Mouse (Mus musculus) embryo, embryonic 10 days (tissue): ENCODE measurements around the gene Iqgap3.

Experiments used
- DNase-seq: peaks from one replicate; pipeline ENCODE4 v3.0.0-alpha.2; 2015; ENCODE audit warnings: low spot score

Iqgap3 gene

GRCm38 (mm10) chr3:88094126-88094525, 12.4 kb downstream of the Iqgap3 start:
- no peak for DNase-seq

GRCm38 (mm10) chr3:88097666-88098065, 15.9 kb downstream of the Iqgap3 start:
- no peak for DNase-seq

GRCm38 (mm10) chr3:88100251-88100650, 18.5 kb downstream of the Iqgap3 start:
- DNase-seq = no peak

- no peak for DNase-seq
These were observed 20.0 kb downstream of the Iqgap3 start for GRCm38 (mm10) chr3:88101736-88102135.

- DNase-seq = no peak
These were observed 20.4 kb downstream of the Iqgap3 start for GRCm38 (mm10) chr3:88102196-88102595.

- DNase-seq = no peak
These were observed 20.8 kb downstream of the Iqgap3 start for GRCm38 (mm10) chr3:88102611-88103010.

- no peak for DNase-seq
These were observed 24.4 kb downstream of the Iqgap3 start for GRCm38 (mm10) chr3:88106126-88106525.

- no peak for DNase-seq
These were observed 27.4 kb downstream of the Iqgap3 start for GRCm38 (mm10) chr3:88109126-88109525.

- DNase-seq = no peak
These were observed 32.6 kb downstream of the Iqgap3 start for GRCm38 (mm10) chr3:88114396-88114795.

GRCm38 (mm10) chr3:88120117-88120651, 38.4 kb downstream of the Iqgap3 start:
- DNase-seq = no peak

- DNase-seq = no peak
These were observed 39.7 kb downstream of the Iqgap3 start for GRCm38 (mm10) chr3:88121164-88122131.

- no peak for DNase-seq
These were observed 43.4 kb downstream of the Iqgap3 start for GRCm38 (mm10) chr3:88125195-88125594.

- DNase-seq = no peak
These were observed 44.4 kb downstream of the Iqgap3 start for GRCm38 (mm10) chr3:88126181-88126580.

- no peak for DNase-seq
These were observed 45.9 kb downstream of the Iqgap3 start for GRCm38 (mm10) chr3:88127636-88128035.

GRCm38 (mm10) chr3:88128056-88128455, 46.3 kb downstream of the Iqgap3 start:
- no peak for DNase-seq

GRCm38 (mm10) chr3:88129006-88129405, 47.2 kb downstream of the Iqgap3 start:
- no peak for DNase-seq

GRCm38 (mm10) chr3:88131071-88131470, 49.3 kb downstream of the Iqgap3 start:
- DNase-seq = no peak

- DNase-seq = no peak
These were observed 50.7 kb downstream of the Iqgap3 start for GRCm38 (mm10) chr3:88132492-88132891.

GRCm38 (mm10) chr3:88133187-88133771, 51.5 kb downstream of the Iqgap3 start:
- DNase-seq = no peak

- no peak for DNase-seq
These were observed 54.6 kb downstream of the Iqgap3 start for GRCm38 (mm10) chr3:88136346-88136745.

GRCm38 (mm10) chr3:88136945-88137494, 55.2 kb downstream of the Iqgap3 start:
- DNase-seq = no peak

- no peak for DNase-seq
These were observed 56.0 kb downstream of the Iqgap3 start for GRCm38 (mm10) chr3:88137821-88138220.
